Mouse (Mus musculus): ENCODE results near the gene Cga.
"Not testable (repeated sequence)": the region's sequence is repeated elsewhere in the genome, so short reads cannot be mapped to it uniquely, and the experiment has no call there.

Gene Cga

GRCm38 (mm10) chr4:34889812-34890185 lies 3.8 kb upstream of the Cga start:
- DNase-seq (ENCODE audit: low spot score in 2 of 2) = no peak

- DNase-seq (ENCODE audit: low spot score in 2 of 2) = no peak
Observed at GRCm38 (mm10) chr4:34898497-34898896, 4.9 kb downstream of the Cga start.

- DNase-seq (ENCODE audit: low spot score in 2 of 2) = no peak
Observed at GRCm38 (mm10) chr4:34899322-34899721, 5.7 kb downstream of the Cga start.

GRCm38 (mm10) chr4:34900155-34900554 lies 6.6 kb downstream of the Cga start:
- no peak for DNase-seq (ENCODE audit: low spot score in 2 of 2)

GRCm38 (mm10) chr4:34901166-34901565 lies 7.6 kb downstream of the Cga start:
- DNase-seq (ENCODE audit: low spot score in 2 of 2) = no peak

- not testable (repeated sequence) for DNase-seq (ENCODE audit: low spot score in 2 of 2)
Observed at GRCm38 (mm10) chr4:34901582-34901981, 8.0 kb downstream of the Cga start.

GRCm38 (mm10) chr4:34905396-34905795 lies 11.8 kb downstream of the Cga start:
- peak in 1 of 2 experiments; percentile 21 for DNase-seq (ENCODE audit: low spot score in 2 of 2)

GRCm38 (mm10) chr4:34906151-34906550 lies 12.6 kb downstream of the Cga start:
- DNase-seq (ENCODE audit: low spot score in 2 of 2) = no peak

GRCm38 (mm10) chr4:34907026-34907425 lies 13.4 kb downstream of the Cga start:
- no peak for DNase-seq (ENCODE audit: low spot score in 2 of 2)

- no peak for DNase-seq (ENCODE audit: low spot score in 2 of 2)
Observed at GRCm38 (mm10) chr4:34908127-34908526, 14.5 kb downstream of the Cga start.

GRCm38 (mm10) chr4:34911401-34911800 lies 17.8 kb downstream of the Cga start:
- DNase-seq (ENCODE audit: low spot score in 2 of 2) = no peak

- no peak for DNase-seq (ENCODE audit: low spot score in 2 of 2)
Observed at GRCm38 (mm10) chr4:34912171-34912570, 18.6 kb downstream of the Cga start.

GRCm38 (mm10) chr4:34917400-34917799 lies 23.8 kb downstream of the Cga start:
- DNase-seq (ENCODE audit: low spot score in 2 of 2) = no peak

GRCm38 (mm10) chr4:34922177-34922870 lies 28.7 kb downstream of the Cga start:
- peak in 1 of 2 experiments; percentile 13 for DNase-seq (ENCODE audit: low spot score in 2 of 2)

- DNase-seq (ENCODE audit: low spot score in 2 of 2) = not testable (repeated sequence)
Observed at GRCm38 (mm10) chr4:34928386-34928785, 34.8 kb downstream of the Cga start.

- DNase-seq (ENCODE audit: low spot score in 2 of 2) = no peak
Observed at GRCm38 (mm10) chr4:34941046-34941445, 47.5 kb downstream of the Cga start.

GRCm38 (mm10) chr4:34947181-34947580 lies 53.6 kb downstream of the Cga start:
- no peak for DNase-seq (ENCODE audit: low spot score in 2 of 2)

GRCm38 (mm10) chr4:34953716-34954115 lies 60.1 kb downstream of the Cga start:
- no peak for DNase-seq (ENCODE audit: low spot score in 2 of 2)
